Mouse (Mus musculus): ENCODE results near the gene Nup210l.

DNA sequence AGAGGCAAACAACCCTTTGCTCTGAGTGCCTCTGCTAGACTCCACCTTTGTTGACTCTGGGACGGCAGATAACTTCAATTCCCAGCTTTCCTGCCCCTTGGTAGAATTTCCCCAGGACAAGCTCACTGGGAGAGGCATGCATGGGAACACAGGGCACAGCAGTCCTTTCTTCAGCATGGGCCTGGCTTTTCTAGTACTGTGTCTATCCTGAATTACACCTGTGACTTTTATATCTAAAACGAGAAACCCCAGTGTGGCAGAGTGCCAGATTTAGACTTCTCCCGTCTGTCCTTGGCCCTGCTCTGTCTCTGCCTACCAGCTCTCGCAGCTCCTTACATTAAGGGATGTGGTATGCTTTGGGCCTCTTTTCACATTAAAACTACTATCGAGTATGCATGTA lies 20.9 kb upstream of the Nup210l start:
- no peak for TF ChIP-seq CTCF (IDR thresholded peaks at IDR 0.05; ENCODE audit: low read depth, low read length)
- no peak for TF ChIP-seq POLR2AphosphoS5 (IDR thresholded peaks at IDR 0.05; ENCODE audit: insufficient replicate concordance, low read depth, low read length)
- no peak for TF ChIP-seq GATA1 (IDR thresholded peaks at IDR 0.05; ENCODE audit: borderline replicate concordance, low read length)
- TF ChIP-seq GATA2 (IDR thresholded peaks at IDR 0.05; ENCODE audit: borderline replicate concordance, low read depth, low read length) = no peak
- TF ChIP-seq TAL1 (conservative IDR thresholded peaks at IDR 0.05; ENCODE audit: low read depth, low read length) = no peak

Data from G1E (cell line).